Mouse (Mus musculus) stomach, postnatal 0 days (tissue): ENCODE data around the gene Srsf3. TPM values are rescaled to one million over a fixed set of nuclear protein-coding genes. Genes with fewer than 3 reads are reported as not detected.

Experiments used
- ATAC-seq: fragments of 200-750 bp; cut with Nextera tagmentation; 2 replicates; pipeline ENCODE4 v1.8.0; 2017; ENCODE audit not compliant: low FRiP score, low TSS enrichment
- DNase-seq: peaks from one replicate; pipeline ENCODE4 v3.0.0-alpha.2; 2016; ENCODE audit warnings: low spot score
- H3K27ac ChIP-seq: fragments of 300-500 bp; sonication (generic); replicated peaks from 2 replicates; pipeline ENCODE4 v1.5.1; 2014; ENCODE audit warnings: mild to moderate bottlenecking, control low read depth
- H3K27me3 ChIP-seq: fragments of 300-500 bp; sonication (generic); 2 replicates; pipeline ENCODE4 v1.6.1; 2014; ENCODE audit warnings: low read length; ENCODE audit not compliant: control insufficient read depth, insufficient read depth
- H3K36me3 ChIP-seq: fragments of 300-500 bp; sonication (generic); 2 replicates; pipeline ENCODE4 v1.6.1; 2014; ENCODE audit warnings: low read length, mixed read lengths; ENCODE audit not compliant: control insufficient read depth, insufficient read depth
- H3K4me1 ChIP-seq: fragments of 300-500 bp; sonication (generic); replicated peaks from 2 replicates; pipeline ENCODE4 v1.6.1; 2014; ENCODE audit warnings: antibody characterized with exemption; ENCODE audit not compliant: control insufficient read depth, insufficient read depth
- H3K4me2 ChIP-seq: fragments of 300-500 bp; sonication (generic); replicated peaks from 2 replicates; pipeline ENCODE4 v1.6.1; 2014; ENCODE audit warnings: low read depth, mild to moderate bottlenecking, control low read depth, moderate library complexity
- H3K4me3 ChIP-seq: fragments of 300-500 bp; sonication (generic); 2 replicates; pipeline ENCODE4 v1.5.1; 2014; ENCODE audit warnings: low read depth, low read length, control low read depth
- H3K9ac ChIP-seq: fragments of 300-500 bp; sonication (generic); 2 replicates; pipeline ENCODE4 v1.6.1; 2014; ENCODE audit warnings: mild to moderate bottlenecking, low read length, control low read depth, mixed read lengths
- H3K9me3 ChIP-seq: fragments of 300-500 bp; sonication (generic); 2 replicates; pipeline ENCODE4 v1.6.1; 2016; ENCODE audit warnings: low read length; ENCODE audit not compliant: control insufficient read depth
- CTCF ChIP-seq: IDR thresholded peaks from 2 replicates; pipeline ENCODE4 v1.5.1; 2016; ENCODE audit warnings: antibody characterized with exemption, low read depth, mild to moderate bottlenecking, moderate library complexity
- EP300 ChIP-seq: optimal IDR thresholded peaks from 2 replicates; pipeline ENCODE3; 2016; ENCODE audit warnings: antibody characterized with exemption
- WGBS: fragments of 180-500 bp; shearing (Covaris S2); extraction: QIAGEN DNeasy Blood & Tissue Kit; methylation state at CpG from one replicate; pipeline ENCODE4 v1.1.7; 2014; 5-methylcytosine and 5-hydroxymethylcytosine counted together
- polyA plus RNA-seq: library from polyadenylated mRNA; unstranded; fragments of >200 nt; fragmentation: Nextera tagmentation; extraction: Ambion mirVana; gene quantifications from 2 replicates; pipeline ENCODE4 v1.2.1, GENCODE M21; 2015

Gene Srsf3
- polyA plus RNA-seq, result 279 and 305 TPM in 2 replicates

GRCm38 (mm10) chr17:29032274-29033069 lies at the start of gene Srsf3:
Srsf3 (plus strand) TSS chr17:29032628.
- H3K9me3 ChIP-seq, result no peaks in the 10 kb centered on the region
- peak within 1 kb of the TSS; percentile 76 for H3K4me2 ChIP-seq
- DNase-seq (peak; percentile 99), ATAC-seq (peak; percentile 97)
- no peak for TF ChIP-seq CTCF
- TF ChIP-seq EP300, result peak; percentile 86
- H3K9ac ChIP-seq, result peak within 1 kb of the TSS; percentile 96
- H3K36me3 ChIP-seq, result peaks cover 11% of the 10 kb centered on the region
- H3K27ac ChIP-seq, result peak within 1 kb of the TSS; percentile 99
- no peaks in the 10 kb centered on the region for H3K4me1 ChIP-seq
- WGBS, result under 1% methylated on average over 77 of the region's 77 CpGs
- H3K27me3 ChIP-seq, result no peaks in the 10 kb centered on the region
- H3K4me3 ChIP-seq, result peak within 1 kb of the TSS; percentile 75

GRCm38 (mm10) chr17:28984724-28985420 lies 47.6 kb upstream of the Srsf3 start:
- Histone ChIP-seq H3K4me3 (no peak overlapping the region), H3K4me2 (no peak overlapping the region), H3K4me1 (no peaks in the 10 kb centered on the region), H3K36me3 (peaks cover 18% of the 10 kb centered on the region; the same call in 1 of the 2 replicates), H3K27ac (no peak overlapping the region), H3K9me3 (no peaks in the 10 kb centered on the region), H3K27me3 (no peaks in the 10 kb centered on the region), H3K9ac (no peak overlapping the region)
- DNase-seq (no peak), ATAC-seq (no peak)
- 67% methylated on average over 1 of the region's 1 CpGs for WGBS
- TF ChIP-seq EP300, result no peak
- TF ChIP-seq CTCF, result no peak

DNA sequence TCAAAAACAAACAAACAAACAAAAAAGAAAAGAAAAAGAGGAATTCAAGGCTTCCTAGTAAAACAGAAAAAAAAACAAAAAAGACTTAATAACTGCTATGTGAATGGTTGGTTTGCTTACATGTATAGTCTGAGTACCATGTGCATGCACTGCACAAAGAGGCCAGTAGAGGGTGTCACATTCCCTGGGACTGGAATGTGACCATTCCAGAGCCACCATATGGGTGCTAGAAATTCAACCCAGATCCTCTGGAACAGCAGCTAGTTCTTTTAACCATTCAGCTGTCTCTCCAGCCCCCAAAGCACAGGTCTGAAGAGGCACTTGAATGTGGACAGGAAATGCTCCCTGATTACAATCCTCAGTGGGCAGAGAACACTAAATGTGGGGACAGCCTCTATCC lies 45.6 kb upstream of the Srsf3 start:
- Histone ChIP-seq H3K4me1 (no peaks in the 10 kb centered on the region), H3K4me2 (no peak overlapping the region), H3K36me3 (peaks cover 17% of the 10 kb centered on the region; the same call in 1 of the 2 replicates), H3K4me3 (no peak overlapping the region), H3K27ac (no peak overlapping the region), H3K27me3 (no peaks in the 10 kb centered on the region), H3K9ac (no peak overlapping the region), H3K9me3 (no peaks in the 10 kb centered on the region)
- ATAC-seq (no peak), DNase-seq (peak; percentile 49)
- peak; percentile 70 for TF ChIP-seq CTCF
- TF ChIP-seq EP300, result no peak

DNA sequence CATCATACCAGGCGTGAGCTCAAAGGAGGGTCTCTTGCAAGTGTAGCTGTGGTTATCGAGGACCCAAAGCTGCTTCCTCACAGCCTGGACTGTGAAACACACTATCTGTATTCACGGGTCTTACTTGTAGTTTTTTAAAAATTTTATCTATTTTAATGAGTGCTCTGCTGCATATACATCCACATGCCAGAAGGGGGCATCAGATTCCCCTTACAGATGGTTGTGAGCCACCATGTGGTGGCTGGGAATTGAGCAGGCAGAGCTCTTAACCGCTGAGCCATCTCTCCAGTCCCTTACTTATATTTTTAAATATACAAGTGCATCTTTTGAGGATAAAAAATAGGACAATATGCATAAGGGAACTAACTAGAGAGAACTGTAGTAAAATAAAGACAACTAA lies 44.7 kb upstream of the Srsf3 start:
- DNase-seq (peak; percentile 52), ATAC-seq (no peak)
- no peak overlapping the region for H3K27ac ChIP-seq
- no peak overlapping the region for H3K4me3 ChIP-seq
- 71% methylated on average over 4 of the region's 4 CpGs for WGBS
- TF ChIP-seq EP300 (no peak), CTCF (peak; percentile 87)
- no peak overlapping the region for H3K4me2 ChIP-seq
- H3K9me3 ChIP-seq, result no peaks in the 10 kb centered on the region
- H3K36me3 ChIP-seq, result peaks cover 17% of the 10 kb centered on the region; the same call in 1 of the 2 replicates
- no peaks in the 10 kb centered on the region for H3K4me1 ChIP-seq
- no peaks in the 10 kb centered on the region for H3K27me3 ChIP-seq
- no peak overlapping the region for H3K9ac ChIP-seq

GRCm38 (mm10) chr17:28988291-28988690 lies 44.1 kb upstream of the Srsf3 start:
- TF ChIP-seq CTCF, result no peak
- TF ChIP-seq EP300, result no peak
- H3K4me3 ChIP-seq, result no peak overlapping the region
- H3K9me3 ChIP-seq, result no peaks in the 10 kb centered on the region
- DNase-seq (no peak), ATAC-seq (no peak)
- no peak overlapping the region for H3K9ac ChIP-seq
- peaks cover 17% of the 10 kb centered on the region; the same call in 1 of the 2 replicates for H3K36me3 ChIP-seq
- no peaks in the 10 kb centered on the region for H3K27me3 ChIP-seq
- H3K27ac ChIP-seq, result no peak overlapping the region
- H3K4me1 ChIP-seq, result no peaks in the 10 kb centered on the region
- H3K4me2 ChIP-seq, result no peak overlapping the region
- 54% methylated on average over 4 of the region's 4 CpGs for whole genome bisulfite sequencing

DNA sequence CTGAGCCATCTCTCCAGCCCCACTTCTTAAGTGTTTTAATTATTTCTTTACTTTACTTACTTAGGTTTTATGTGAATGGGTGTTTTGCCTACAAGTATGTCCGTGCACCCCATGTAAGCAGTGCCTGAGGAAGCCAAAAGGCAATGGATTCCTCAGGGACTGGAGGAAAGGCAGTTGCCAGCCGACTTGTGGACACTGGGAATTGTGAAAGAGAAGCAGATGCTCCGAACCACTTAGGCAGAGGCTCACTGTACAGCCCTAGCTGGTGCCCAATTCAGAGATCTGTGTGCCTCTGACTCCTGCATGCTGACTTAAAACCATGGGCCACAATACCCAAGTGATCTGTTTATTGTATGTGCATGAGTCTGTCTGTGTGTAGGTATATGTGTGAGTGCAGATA lies 43.4 kb upstream of the Srsf3 start:
- H3K9me3 ChIP-seq, result no peaks in the 10 kb centered on the region
- no peak overlapping the region for H3K4me2 ChIP-seq
- H3K4me3 ChIP-seq, result no peak overlapping the region
- TF ChIP-seq EP300 (no peak), CTCF (no peak)
- peaks cover 17% of the 10 kb centered on the region; the same call in 1 of the 2 replicates for H3K36me3 ChIP-seq
- no peak overlapping the region for H3K9ac ChIP-seq
- H3K27me3 ChIP-seq, result no peaks in the 10 kb centered on the region
- no peaks in the 10 kb centered on the region for H3K4me1 ChIP-seq
- H3K27ac ChIP-seq, result no peak overlapping the region
- DNase-seq (no peak), ATAC-seq (no peak)
- WGBS, result 84% methylated on average over 3 of the region's 3 CpGs
